Mouse (Mus musculus): ENCODE measurements around the gene Tmem258. TPM values are rescaled to one million over a fixed set of nuclear protein-coding genes. Genes with fewer than 3 reads are reported as not detected.
A peak's percentile ranks its signal among the peaks of the same experiment; 100 is the strongest.

Tmem258 gene
- polyA plus RNA-seq, 1 experiment from 2014 or later = 389 TPM

DNA sequence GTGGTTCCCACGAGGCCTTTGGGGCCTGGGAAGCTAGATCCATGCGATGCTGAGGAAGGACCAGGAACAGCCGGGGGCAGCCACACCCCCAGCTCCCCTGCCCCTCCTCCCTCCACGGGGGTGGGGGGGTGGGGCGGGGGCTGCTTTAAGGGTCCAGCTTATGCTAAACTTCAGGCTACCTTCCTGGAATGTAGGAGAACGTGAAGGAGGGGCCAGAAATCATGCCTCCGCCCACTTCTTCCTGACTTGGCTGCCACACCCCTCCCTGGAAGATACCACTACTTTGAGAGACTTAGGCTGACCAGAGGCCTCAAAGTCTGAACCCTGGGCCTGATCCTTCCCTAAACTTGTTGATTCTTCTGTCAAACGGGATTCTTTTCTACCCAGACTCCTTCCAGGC is 18.8 kb downstream of the Tmem258 start:
- H3K9me3 ChIP-seq (replicated peaks) = no peaks in the 10 kb centered on the region
- no peak overlapping the region for H3K9ac ChIP-seq
- 36% methylated on average over 7 of the region's 8 CpGs for WGBS
- H3K27me3 ChIP-seq (replicated peaks) = no peaks in the 10 kb centered on the region
- no peak overlapping the region for H3K4me2 ChIP-seq
- ATAC-seq (ENCODE audit: insufficient number of reproducible peaks, low FRiP score) = peak; percentile 16; the same call in 1 of the 2 replicates
- H3K36me3 ChIP-seq = 0 out of 2 replicates have a peak, but pooled peaks cover 6% of the 10 kb centered on the region
- 0 out of 2 replicates have a peak overlapping the region, but pooled peaks have one; percentile 0 for H3K27ac ChIP-seq (ENCODE audit: poor library complexity, severe bottlenecking)
- H3K4me1 ChIP-seq (replicated peaks) = peaks cover 39% of the 10 kb centered on the region
- H3K4me3 ChIP-seq = no peak overlapping the region

DNA sequence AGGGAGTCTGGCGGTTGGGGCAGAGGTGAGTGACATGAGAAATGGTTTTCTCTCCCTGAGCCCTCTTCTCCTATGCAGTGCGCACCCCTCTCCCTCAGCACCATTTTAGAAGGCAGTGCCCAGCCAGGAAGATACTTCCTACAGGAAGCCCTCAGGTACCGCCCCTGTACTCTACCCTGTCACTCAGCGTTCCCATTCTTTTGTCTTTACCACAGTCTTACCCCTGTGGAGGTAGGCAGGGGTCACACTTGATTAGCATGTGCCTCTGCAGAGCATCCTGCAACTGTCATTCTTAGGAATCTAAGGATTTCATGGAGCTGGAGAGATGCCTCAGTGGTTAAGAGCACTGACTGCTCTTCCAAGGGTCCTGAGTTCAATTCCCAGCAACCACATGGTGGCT is 19.7 kb downstream of the Tmem258 start:
- Histone ChIP-seq H3K4me3 (no peak overlapping the region), H3K36me3 (0 out of 2 replicates have a peak, but pooled peaks cover 6% of the 10 kb centered on the region), H3K4me2 (no peak overlapping the region), H3K9ac (no peak overlapping the region), H3K27ac (ENCODE audit: poor library complexity, severe bottlenecking) (no peak overlapping the region), H3K4me1 (replicated peaks) (peaks cover 39% of the 10 kb centered on the region), H3K9me3 (replicated peaks) (no peaks in the 10 kb centered on the region), H3K27me3 (replicated peaks) (no peaks in the 10 kb centered on the region)
- no peak for ATAC-seq (ENCODE audit: insufficient number of reproducible peaks, low FRiP score)
- 74% methylated on average over 4 of the region's 4 CpGs for WGBS

GRCm38 (mm10) chr19:10224637-10225453 is 21.0 kb downstream of the Tmem258 start:
- 15% methylated on average over 26 of the region's 26 CpGs for WGBS
- ATAC-seq (ENCODE audit: insufficient number of reproducible peaks, low FRiP score) = peak; percentile 12
- H3K9me3 ChIP-seq (replicated peaks) = no peaks in the 10 kb centered on the region
- 0 out of 2 replicates have a peak, but pooled peaks cover 6% of the 10 kb centered on the region for H3K36me3 ChIP-seq
- H3K4me3 ChIP-seq = peak overlapping the region; percentile 33
- H3K4me2 ChIP-seq = peak overlapping the region; percentile 65
- H3K27ac ChIP-seq (ENCODE audit: poor library complexity, severe bottlenecking) = peak overlapping the region; percentile 14
- peak overlapping the region; percentile 54; the same call in 1 of the 2 replicates for H3K9ac ChIP-seq
- H3K27me3 ChIP-seq (replicated peaks) = no peaks in the 10 kb centered on the region
- peaks cover 40% of the 10 kb centered on the region for H3K4me1 ChIP-seq (replicated peaks)

GRCm38 (mm10) chr19:10225767-10226166 is 22.0 kb downstream of the Tmem258 start:
- H3K4me2 ChIP-seq = no peak overlapping the region
- H3K9ac ChIP-seq = no peak overlapping the region
- no peaks in the 10 kb centered on the region for H3K9me3 ChIP-seq (replicated peaks)
- H3K36me3 ChIP-seq = no peaks in the 10 kb centered on the region
- H3K4me3 ChIP-seq = no peak overlapping the region
- 51% methylated on average over 4 of the region's 4 CpGs for WGBS
- H3K4me1 ChIP-seq (replicated peaks) = peaks cover 47% of the 10 kb centered on the region
- H3K27ac ChIP-seq (ENCODE audit: poor library complexity, severe bottlenecking) = no peak overlapping the region
- ATAC-seq (ENCODE audit: insufficient number of reproducible peaks, low FRiP score) = no peak
- no peaks in the 10 kb centered on the region for H3K27me3 ChIP-seq (replicated peaks)

DNA sequence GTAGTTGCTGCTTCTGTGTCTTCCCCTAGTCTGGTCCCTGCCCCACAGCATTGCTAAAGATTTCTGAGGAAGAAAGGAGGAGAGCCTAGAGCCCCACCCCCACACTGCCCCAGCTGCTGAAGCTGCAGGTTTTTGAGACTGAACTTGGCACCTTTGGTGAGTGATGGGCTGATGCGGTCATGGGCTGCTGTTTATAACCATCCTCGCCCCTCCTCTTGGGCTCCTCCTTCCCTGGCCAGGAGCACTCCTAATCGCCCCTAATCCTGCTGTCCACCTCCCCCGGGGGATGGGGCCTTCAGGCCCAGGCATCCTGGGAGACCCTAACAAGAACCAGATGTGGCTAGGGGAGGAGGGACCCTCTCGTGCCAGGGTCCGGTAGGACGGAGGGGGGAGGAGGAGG is 27.2 kb downstream of the Tmem258 start:
- no peak overlapping the region; the same call in 1 of the 2 replicates for H3K4me2 ChIP-seq
- H3K27me3 ChIP-seq (replicated peaks) = peaks cover 11% of the 10 kb centered on the region; the same call in 1 of the 2 replicates
- 12% methylated on average over 7 of the region's 7 CpGs for WGBS
- no peak overlapping the region for H3K9ac ChIP-seq
- ATAC-seq (ENCODE audit: insufficient number of reproducible peaks, low FRiP score) = 0 out of 2 replicates have a peak, but pooled peaks have one; percentile 29
- no peak overlapping the region for H3K4me3 ChIP-seq
- no peaks in the 10 kb centered on the region for H3K36me3 ChIP-seq
- H3K9me3 ChIP-seq (replicated peaks) = no peaks in the 10 kb centered on the region
- H3K4me1 ChIP-seq (replicated peaks) = peaks cover 28% of the 10 kb centered on the region
- H3K27ac ChIP-seq (ENCODE audit: poor library complexity, severe bottlenecking) = peak overlapping the region; percentile 28; the same call in 1 of the 2 replicates

DNA sequence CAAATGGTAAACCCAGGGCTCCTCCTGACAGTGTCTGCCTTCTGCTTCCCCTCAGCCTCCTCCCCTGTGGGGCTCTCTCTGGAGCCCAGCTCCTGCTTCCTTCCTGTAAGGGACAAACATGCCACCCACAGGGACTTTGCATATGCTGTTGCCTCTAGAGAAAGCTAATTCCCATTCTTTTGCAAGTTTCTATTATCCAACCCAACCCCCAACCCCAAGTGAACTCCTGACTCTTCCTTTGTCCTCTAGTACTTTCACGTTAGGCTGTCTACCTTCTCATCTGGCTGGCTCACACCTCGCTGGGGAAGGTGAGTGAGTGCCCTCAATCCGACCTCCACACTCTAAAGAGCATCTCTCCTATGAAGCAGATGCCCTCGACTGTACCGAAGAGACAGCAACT is 28.1 kb downstream of the Tmem258 start:
- H3K27ac ChIP-seq (ENCODE audit: poor library complexity, severe bottlenecking) = peak overlapping the region; percentile 28; the same call in 1 of the 2 replicates
- no peaks in the 10 kb centered on the region for H3K36me3 ChIP-seq
- ATAC-seq (ENCODE audit: insufficient number of reproducible peaks, low FRiP score) = no peak
- H3K27me3 ChIP-seq (replicated peaks) = peaks cover 11% of the 10 kb centered on the region; the same call in 1 of the 2 replicates
- 25% methylated on average over 5 of the region's 5 CpGs for WGBS
- no peak overlapping the region for H3K9ac ChIP-seq
- H3K4me1 ChIP-seq (replicated peaks) = peaks cover 32% of the 10 kb centered on the region
- no peak overlapping the region for H3K4me3 ChIP-seq
- no peak overlapping the region for H3K4me2 ChIP-seq
- H3K9me3 ChIP-seq (replicated peaks) = no peaks in the 10 kb centered on the region

- Histone ChIP-seq H3K4me1 (replicated peaks) (peaks cover 32% of the 10 kb centered on the region), H3K27ac (ENCODE audit: poor library complexity, severe bottlenecking) (peak overlapping the region; percentile 13; the same call in 1 of the 2 replicates), H3K4me2 (no peak overlapping the region), H3K27me3 (replicated peaks) (peaks cover 11% of the 10 kb centered on the region; the same call in 1 of the 2 replicates), H3K4me3 (no peak overlapping the region), H3K9ac (no peak overlapping the region), H3K36me3 (no peaks in the 10 kb centered on the region), H3K9me3 (replicated peaks) (no peaks in the 10 kb centered on the region)
- WGBS = 52% methylated on average over 9 of the region's 9 CpGs
- ATAC-seq (ENCODE audit: insufficient number of reproducible peaks, low FRiP score) = no peak
Observed at GRCm38 (mm10) chr19:10232327-10233017, 28.7 kb downstream of the Tmem258 start.

- Histone ChIP-seq H3K27me3 (replicated peaks) (peaks cover 20% of the 10 kb centered on the region), H3K9ac (no peak overlapping the region), H3K36me3 (no peaks in the 10 kb centered on the region), H3K4me1 (replicated peaks) (peaks cover 50% of the 10 kb centered on the region), H3K4me3 (no peak overlapping the region), H3K27ac (ENCODE audit: poor library complexity, severe bottlenecking) (no peak overlapping the region), H3K4me2 (no peak overlapping the region), H3K9me3 (replicated peaks) (no peaks in the 10 kb centered on the region)
- 75% methylated on average over 9 of the region's 9 CpGs for WGBS
- no peak for ATAC-seq (ENCODE audit: insufficient number of reproducible peaks, low FRiP score)
Observed at GRCm38 (mm10) chr19:10235784-10236565, 32.2 kb downstream of the Tmem258 start.

DNA sequence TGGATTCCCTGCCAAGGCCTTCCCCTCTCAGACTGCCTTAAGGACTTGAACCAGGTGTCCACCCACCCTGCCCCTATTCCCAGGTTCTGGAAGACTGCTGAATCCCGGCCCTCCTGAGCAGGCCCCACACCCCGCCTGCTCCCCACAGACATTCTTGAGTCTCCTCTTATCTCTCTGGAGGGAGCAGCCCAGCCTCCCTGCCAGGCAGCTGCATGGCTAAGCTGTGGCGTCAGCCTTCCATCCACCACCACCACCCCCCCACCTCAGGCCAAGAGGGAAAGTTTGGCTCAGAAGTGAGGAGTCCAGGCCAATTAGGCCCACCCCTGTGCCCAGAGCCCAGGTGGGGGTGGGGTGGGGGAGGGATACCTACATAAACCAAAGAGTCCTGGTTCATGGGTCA is 34.7 kb downstream of the Tmem258 start:
- 27% methylated on average over 3 of the region's 3 CpGs for WGBS
- Histone ChIP-seq H3K27ac (ENCODE audit: poor library complexity, severe bottlenecking) (peak overlapping the region; percentile 61), H3K36me3 (no peaks in the 10 kb centered on the region), H3K9ac (0 out of 2 replicates have a peak overlapping the region, but pooled peaks have one; percentile 20), H3K4me2 (peak overlapping the region; percentile 77), H3K4me1 (replicated peaks) (peaks cover 45% of the 10 kb centered on the region), H3K27me3 (replicated peaks) (peaks cover 10% of the 10 kb centered on the region), H3K9me3 (replicated peaks) (no peaks in the 10 kb centered on the region), H3K4me3 (no peak overlapping the region)
- ATAC-seq (ENCODE audit: insufficient number of reproducible peaks, low FRiP score) = peak; percentile 16; the same call in 1 of the 2 replicates

DNA sequence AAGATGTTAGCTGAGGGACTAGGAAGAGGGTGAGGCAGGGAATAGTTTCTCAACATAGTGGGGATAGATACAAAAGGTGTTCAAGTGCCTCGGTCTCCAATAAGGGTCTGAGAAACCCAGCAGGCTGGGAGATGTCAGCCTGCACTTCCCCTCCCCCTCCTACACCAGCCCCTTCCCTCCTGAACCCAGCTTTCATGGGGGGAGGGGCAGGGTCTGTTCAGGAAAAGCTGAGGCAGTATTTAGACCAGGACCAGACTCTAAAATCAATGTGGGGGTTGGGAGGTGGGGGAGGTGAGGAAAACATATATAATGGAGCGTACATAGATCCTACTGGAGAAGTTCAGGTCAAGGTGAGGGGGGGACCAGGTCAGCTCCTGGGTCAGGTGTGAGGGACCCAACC is 35.6 kb downstream of the Tmem258 start:
- ATAC-seq (ENCODE audit: insufficient number of reproducible peaks, low FRiP score) = no peak
- peak overlapping the region; percentile 75 for H3K9ac ChIP-seq
- H3K36me3 ChIP-seq = no peaks in the 10 kb centered on the region
- whole genome bisulfite sequencing = 9% methylated on average over 2 of the region's 2 CpGs
- peaks cover 10% of the 10 kb centered on the region for H3K27me3 ChIP-seq (replicated peaks)
- peak overlapping the region; percentile 77 for H3K4me2 ChIP-seq
- peaks cover 45% of the 10 kb centered on the region for H3K4me1 ChIP-seq (replicated peaks)
- H3K4me3 ChIP-seq = peak overlapping the region; percentile 53
- peak overlapping the region; percentile 53 for H3K27ac ChIP-seq (ENCODE audit: poor library complexity, severe bottlenecking)
- no peaks in the 10 kb centered on the region for H3K9me3 ChIP-seq (replicated peaks)
